Mouse (Mus musculus): ENCODE data around the gene Ndel1.
A peak's percentile ranks its signal among the peaks of the same experiment; 100 is the strongest.

Gene Ndel1

GRCm38 (mm10) chr11:68871748-68872147 is at the start of gene Ndel1:
Gene Ndel1 (minus strand): TSS chr11:68871858.
- peak; percentile 84 to 89 for DNase-seq

- DNase-seq = no peak
Observed at GRCm38 (mm10) chr11:68914566-68914965, 42.9 kb upstream of the Ndel1 start.

GRCm38 (mm10) chr11:68911531-68912177 is 40.0 kb upstream of the Ndel1 start:
- DNase-seq = peak in 1 of 2 experiments; percentile 63

GRCm38 (mm10) chr11:68908846-68909503 is 37.3 kb upstream of the Ndel1 start:
- no peak for DNase-seq

- DNase-seq = no peak
Observed at GRCm38 (mm10) chr11:68907251-68907650, 35.6 kb upstream of the Ndel1 start.

- no peak for DNase-seq
Observed at GRCm38 (mm10) chr11:68906461-68906790, 34.8 kb upstream of the Ndel1 start.

GRCm38 (mm10) chr11:68905665-68906460 is 34.2 kb upstream of the Ndel1 start:
- no peak for DNase-seq

- DNase-seq = no peak
Observed at GRCm38 (mm10) chr11:68905138-68905531, 33.5 kb upstream of the Ndel1 start.

GRCm38 (mm10) chr11:68904375-68905137 is 32.9 kb upstream of the Ndel1 start:
- peak in 1 of 2 experiments; percentile 83 for DNase-seq

- no peak for DNase-seq
Observed at GRCm38 (mm10) chr11:68903775-68904174, 32.1 kb upstream of the Ndel1 start.

- DNase-seq = no peak
Observed at GRCm38 (mm10) chr11:68902823-68903222, 31.2 kb upstream of the Ndel1 start.

GRCm38 (mm10) chr11:68902367-68902766 is 30.7 kb upstream of the Ndel1 start:
- no peak for DNase-seq

- DNase-seq = no peak
Observed at GRCm38 (mm10) chr11:68902047-68902364, 30.3 kb upstream of the Ndel1 start.

- peak; percentile 98 to 99 for DNase-seq
Observed at GRCm38 (mm10) chr11:68901351-68902046, 29.8 kb upstream of the Ndel1 start, which contains the start of gene Rpl26. Gene Rpl26 (plus strand): TSS chr11:68901583.

GRCm38 (mm10) chr11:68900519-68901350 is 29.1 kb upstream of the Ndel1 start:
- no peak for DNase-seq

- no peak for DNase-seq
Observed at GRCm38 (mm10) chr11:68899815-68900214, 28.2 kb upstream of the Ndel1 start.

GRCm38 (mm10) chr11:68898790-68899189 is 27.1 kb upstream of the Ndel1 start:
- DNase-seq = no peak

- DNase-seq = no peak
Observed at GRCm38 (mm10) chr11:68897838-68898237, 26.2 kb upstream of the Ndel1 start.

GRCm38 (mm10) chr11:68897120-68897519 is 25.5 kb upstream of the Ndel1 start:
- peak in 1 of 2 experiments; percentile 50 for DNase-seq

- no peak for DNase-seq
Observed at GRCm38 (mm10) chr11:68896247-68896646, 24.6 kb upstream of the Ndel1 start.

GRCm38 (mm10) chr11:68893911-68894464 is 22.3 kb upstream of the Ndel1 start:
- DNase-seq = no peak

All from lung, postnatal 4 days (tissue).